Mouse (Mus musculus) hindbrain, embryonic 13.5 days (tissue): ENCODE results near the gene Esp1. TPM values are rescaled to one million over a fixed set of nuclear protein-coding genes. Genes with fewer than 3 reads are reported as not detected.
"Not testable (repeated sequence)": the region's sequence is repeated elsewhere in the genome, so short reads cannot be mapped to it uniquely, and the experiment has no call there.

Source experiments
- ATAC-seq: fragments of 200-750 bp; cut with Nextera tagmentation; 2 replicates; pipeline ENCODE4 v1.8.0; 2017; ENCODE audit warnings: moderate TSS enrichment; ENCODE audit not compliant: low FRiP score
- H3K27ac ChIP-seq: fragments of 300-500 bp; sonication (generic); 2 replicates; pipeline ENCODE4 v1.5.1; 2015; ENCODE audit warnings: inconsistent platforms, mild to moderate bottlenecking, moderate library complexity
- H3K27me3 ChIP-seq: fragments of 300-500 bp; sonication (generic); 2 replicates; pipeline ENCODE4 v1.6.1; 2015; ENCODE audit warnings: mild to moderate bottlenecking, inconsistent platforms
- H3K36me3 ChIP-seq: fragments of 300-500 bp; sonication (generic); 2 replicates; pipeline ENCODE4 v1.6.1; 2015; ENCODE audit warnings: mild to moderate bottlenecking, inconsistent platforms
- H3K4me1 ChIP-seq: fragments of 300-500 bp; sonication (generic); replicated peaks from 2 replicates; pipeline ENCODE4 v1.6.1; 2015; ENCODE audit warnings: inconsistent platforms
- H3K4me2 ChIP-seq: fragments of 300-500 bp; sonication (generic); 2 replicates; pipeline ENCODE4 v1.6.1; 2015; ENCODE audit warnings: inconsistent platforms, mild to moderate bottlenecking, moderate library complexity
- H3K4me3 ChIP-seq: fragments of 300-500 bp; sonication (generic); 2 replicates; pipeline ENCODE4 v1.5.1; 2015; ENCODE audit warnings: mild to moderate bottlenecking, inconsistent platforms
- H3K9ac ChIP-seq: fragments of 300-500 bp; sonication (generic); 2 replicates; pipeline ENCODE4 v1.6.1; 2015; ENCODE audit warnings: mild to moderate bottlenecking, inconsistent platforms
- H3K9me3 ChIP-seq: fragments of 300-500 bp; sonication (generic); 2 replicates; pipeline ENCODE4 v1.6.1; 2016; ENCODE audit warnings: inconsistent platforms
- WGBS: fragments of 180-500 bp; shearing (Covaris S2); methylation state at CpG from one replicate; pipeline ENCODE4 v1.1.7; 2015; 5-methylcytosine and 5-hydroxymethylcytosine counted together
- polyA plus RNA-seq: library from polyadenylated mRNA; unstranded; fragments of >200 nt; fragmentation: Nextera tagmentation; extraction: Ambion mirVana; gene quantifications from 2 replicates; pipeline ENCODE4 v1.2.1, GENCODE M21; 2015

Esp1 gene
- not detected in 2 replicates for polyA plus RNA-seq

- no peak within 1 kb of the TSS for H3K27ac ChIP-seq
- no peaks in the 10 kb centered on the region for H3K9me3 ChIP-seq
- no peaks in the 10 kb centered on the region for H3K4me1 ChIP-seq
- WGBS, result 91% methylated on average over 2 of the region's 2 CpGs
- no peak within 1 kb of the TSS for H3K4me3 ChIP-seq
- H3K36me3 ChIP-seq, result no peaks in the 10 kb centered on the region
- no peak within 1 kb of the TSS for H3K4me2 ChIP-seq
- H3K9ac ChIP-seq, result no peak within 1 kb of the TSS
- no peaks in the 10 kb centered on the region for H3K27me3 ChIP-seq
- no peak for ATAC-seq
These were observed at the start of gene Esp1 for GRCm38 (mm10) chr17:40726820-40727219. Gene Esp1 (plus strand): TSS chr17:40727120.

DNA sequence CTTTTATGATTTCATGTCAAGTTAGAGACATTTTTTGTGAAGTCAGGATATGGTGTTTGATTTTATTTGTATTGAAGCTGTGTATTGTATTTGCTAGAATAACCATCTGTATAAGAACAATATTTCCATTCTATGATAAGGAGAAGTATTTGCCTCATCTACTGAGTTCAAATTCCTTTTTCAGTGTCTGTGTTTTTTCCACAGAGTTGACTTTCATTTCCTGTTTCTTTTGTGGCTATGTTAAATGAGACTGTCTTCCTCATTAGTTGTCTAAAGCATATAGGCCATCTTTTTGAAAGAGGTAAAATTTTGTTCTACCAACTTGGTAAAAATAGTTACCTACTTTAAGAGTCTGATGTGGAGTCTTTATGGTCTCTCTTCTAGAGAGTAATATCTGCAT, 10.6 kb upstream of the Esp1 start:
- no peak for ATAC-seq
- Histone ChIP-seq H3K4me3 (no peak overlapping the region), H3K9me3 (no peaks in the 10 kb centered on the region), H3K4me2 (no peak overlapping the region), H3K36me3 (no peaks in the 10 kb centered on the region), H3K27ac (no peak overlapping the region), H3K4me1 (no peaks in the 10 kb centered on the region), H3K9ac (no peak overlapping the region), H3K27me3 (no peaks in the 10 kb centered on the region)

DNA sequence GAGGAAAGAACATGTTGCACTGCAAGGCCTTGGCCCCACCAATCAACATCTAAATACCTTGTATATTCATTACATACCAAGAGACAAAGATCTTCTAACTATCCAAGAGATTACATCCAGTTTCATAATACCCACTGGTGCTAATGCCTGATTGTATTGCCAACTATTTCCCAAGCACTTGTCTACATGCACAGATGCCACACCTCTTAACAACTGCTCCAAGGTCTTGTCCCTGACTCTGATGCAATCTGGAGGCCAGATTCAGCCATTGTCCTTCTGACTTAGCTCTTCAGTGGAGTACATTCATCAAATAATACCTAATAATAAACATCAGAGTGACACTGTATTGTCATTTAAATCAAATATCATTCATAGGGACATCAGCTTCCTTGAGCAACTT, 9.9 kb upstream of the Esp1 start:
- not testable (repeated sequence) for H3K4me3 ChIP-seq, H3K27ac ChIP-seq, H3K27me3 ChIP-seq, H3K4me2 ChIP-seq, ATAC-seq, H3K4me1 ChIP-seq, H3K36me3 ChIP-seq, H3K9me3 ChIP-seq, H3K9ac ChIP-seq

DNA sequence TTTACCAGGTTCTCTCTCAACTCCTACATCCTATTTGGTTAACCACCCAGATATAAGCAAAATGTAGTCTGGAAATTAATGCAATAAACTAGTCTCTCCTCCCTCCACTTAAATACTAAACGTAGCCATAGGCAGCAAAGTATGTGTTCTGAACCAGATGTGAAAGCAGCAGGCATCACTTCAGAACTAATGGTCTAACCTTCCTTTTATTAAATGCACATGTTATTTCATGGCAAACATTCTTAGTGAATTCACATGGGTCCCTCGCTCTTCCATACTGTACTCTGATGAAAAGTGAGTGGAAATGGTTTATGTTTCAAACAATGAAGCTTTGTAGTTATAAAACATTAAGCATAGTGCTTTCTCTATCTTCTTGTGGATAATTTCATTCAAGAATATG, 4.4 kb downstream of the Esp1 start:
- Histone ChIP-seq H3K9ac (no peak overlapping the region), H3K4me1 (no peaks in the 10 kb centered on the region), H3K9me3 (no peaks in the 10 kb centered on the region), H3K36me3 (no peaks in the 10 kb centered on the region), H3K4me2 (no peak overlapping the region), H3K4me3 (no peak overlapping the region), H3K27me3 (no peaks in the 10 kb centered on the region), H3K27ac (no peak overlapping the region)
- WGBS, result 77% methylated on average over 2 of the region's 2 CpGs
- no peak for ATAC-seq

DNA sequence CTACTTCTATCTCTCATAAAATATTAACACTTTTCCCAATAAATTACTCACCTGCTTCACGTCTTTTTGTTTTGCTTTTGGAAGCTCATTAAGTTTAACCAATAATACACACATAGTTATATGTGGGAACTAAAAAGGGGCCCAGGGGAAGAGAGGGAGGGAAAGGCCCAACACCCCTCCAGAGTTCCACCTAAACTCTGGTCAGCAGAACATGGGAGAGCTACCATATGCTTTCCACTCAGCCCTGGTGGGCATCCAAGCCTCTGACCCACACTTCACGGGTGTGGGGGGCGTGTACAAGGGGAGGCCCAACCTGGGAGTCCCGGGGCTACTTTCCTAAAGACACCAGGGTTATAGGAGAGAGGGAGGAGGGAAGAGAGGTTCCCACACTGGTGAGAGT, 4.8 kb downstream of the Esp1 start:
- ATAC-seq, result no peak
- Histone ChIP-seq H3K9ac (no peak overlapping the region), H3K9me3 (no peaks in the 10 kb centered on the region), H3K4me3 (no peak overlapping the region), H3K27me3 (no peaks in the 10 kb centered on the region), H3K27ac (no peak overlapping the region), H3K36me3 (no peaks in the 10 kb centered on the region), H3K4me2 (no peak overlapping the region), H3K4me1 (no peaks in the 10 kb centered on the region)
- WGBS, result 66% methylated on average over 4 of the region's 4 CpGs

GRCm38 (mm10) chr17:40763662-40764061, 36.7 kb downstream of the Esp1 start:
- 85% methylated on average over 4 of the region's 4 CpGs for WGBS
- Histone ChIP-seq H3K27me3 (no peaks in the 10 kb centered on the region), H3K9me3 (no peaks in the 10 kb centered on the region), H3K9ac (no peak overlapping the region), H3K4me3 (no peak overlapping the region), H3K4me2 (no peak overlapping the region), H3K4me1 (no peaks in the 10 kb centered on the region), H3K27ac (no peak overlapping the region), H3K36me3 (no peaks in the 10 kb centered on the region)
- ATAC-seq, result no peak

GRCm38 (mm10) chr17:40767120-40767519, 40.2 kb downstream of the Esp1 start:
- no peaks in the 10 kb centered on the region for H3K4me1 ChIP-seq
- H3K36me3 ChIP-seq, result no peaks in the 10 kb centered on the region
- no peak overlapping the region for H3K27ac ChIP-seq
- H3K4me2 ChIP-seq, result no peak overlapping the region
- H3K27me3 ChIP-seq, result no peaks in the 10 kb centered on the region
- 83% methylated on average over 1 of the region's 1 CpGs for WGBS
- ATAC-seq, result no peak
- no peak overlapping the region for H3K9ac ChIP-seq
- no peak overlapping the region for H3K4me3 ChIP-seq
- H3K9me3 ChIP-seq, result no peaks in the 10 kb centered on the region

Other genes with a start within 250 kb of the Esp1 start
- gene Esp8, start 207.1 kb upstream of the Esp1 start, polyA plus RNA-seq, result not detected in 2 replicates
- not detected in 2 replicates for gene Esp6, start 165.6 kb upstream of the Esp1 start, polyA plus RNA-seq
- not detected in 2 replicates for gene Esp4, start 128.5 kb upstream of the Esp1 start, polyA plus RNA-seq
- not detected in 2 replicates for gene Esp3, start 95.0 kb upstream of the Esp1 start, polyA plus RNA-seq
- gene Crisp2, start 79.9 kb downstream of the Esp1 start, polyA plus RNA-seq, result not detected in 2 replicates
- gene Rhag, start 84.0 kb downstream of the Esp1 start, polyA plus RNA-seq, result 0.27 and 0.48 TPM in 2 replicates
- gene 9130008F23Rik, start 153.4 kb downstream of the Esp1 start, polyA plus RNA-seq, result 0.49 and 1.0 TPM in 2 replicates
- gene Glyatl3, start 187.2 kb downstream of the Esp1 start, polyA plus RNA-seq, result not detected in 2 replicates
- 23.6 and 24.9 TPM in 2 replicates for gene Mut, start 207.6 kb downstream of the Esp1 start, polyA plus RNA-seq
- gene Cenpq, start 207.9 kb downstream of the Esp1 start, polyA plus RNA-seq, result 12.1 and 12.8 TPM in 2 replicates